Mouse (Mus musculus) lung, postnatal 0 days (tissue): ENCODE measurements at regions not wholly inside any gene's neighbourhood (a gene's known extent, or its start where the extent isn't known, plus 50 kb on each side); places are given as distances from the start of the nearest gene placed in this dataset.

Source experiments
- CTCF ChIP-seq: IDR thresholded peaks from 2 replicates; pipeline ENCODE4 v1.5.1; 2016; ENCODE audit warnings: antibody characterized with exemption, mild to moderate bottlenecking
- EP300 ChIP-seq: IDR thresholded peaks from 2 replicates; pipeline ENCODE4 v1.6.1; 2016; ENCODE audit warnings: antibody characterized with exemption, mild to moderate bottlenecking, control low read depth

DNA sequence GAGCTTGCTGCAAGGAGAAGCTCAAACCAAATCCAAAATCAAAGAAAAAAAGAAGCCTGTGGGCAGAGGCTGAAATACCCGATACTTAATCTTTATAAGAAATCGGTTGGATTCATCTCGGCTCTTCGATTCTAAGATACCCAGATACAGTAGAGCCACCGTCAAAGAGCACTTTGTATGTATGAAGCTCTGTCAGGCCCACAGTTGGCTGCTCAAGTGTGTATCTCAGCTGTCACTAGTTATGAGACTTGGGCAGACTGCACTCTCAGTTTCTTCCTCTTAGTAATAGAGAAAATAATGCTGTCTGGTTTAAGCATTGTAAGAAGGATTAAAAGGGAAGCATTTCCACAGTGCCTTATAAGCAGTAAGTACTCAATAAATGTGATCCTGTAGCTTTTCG lies 193.7 kb downstream of the Faxc start:
- TF ChIP-seq CTCF = no peak
- no peak for TF ChIP-seq EP300
